Mouse (Mus musculus): ENCODE data around the gene Naaladl2. TPM values are rescaled to one million over a fixed set of nuclear protein-coding genes. Genes with fewer than 3 reads are reported as not detected.
"Not testable (repeated sequence)": the region's sequence is repeated elsewhere in the genome, so short reads cannot be mapped to it uniquely, and the experiment has no call there.

Gene Naaladl2
- polyA plus RNA-seq, 1 experiment from 2014 or later, result 1.0 TPM

GRCm38 (mm10) chr3:24440621-24441020 lies 703.4 kb downstream of the Naaladl2 start:
- no peaks in the 10 kb centered on the region for H3K36me3 ChIP-seq
- H3K4me2 ChIP-seq, result no peak overlapping the region
- WGBS, result 79% methylated on average over 6 of the region's 6 CpGs
- no peak for ATAC-seq (ENCODE audit: low FRiP score)
- no peaks in the 10 kb centered on the region for H3K4me1 ChIP-seq
- no peaks in the 10 kb centered on the region for H3K9me3 ChIP-seq (replicated peaks)
- no peaks in the 10 kb centered on the region for H3K27me3 ChIP-seq (replicated peaks)
- no peak overlapping the region for H3K9ac ChIP-seq (replicated peaks)
- H3K4me3 ChIP-seq (replicated peaks), result no peak overlapping the region
- H3K27ac ChIP-seq (replicated peaks), result no peak overlapping the region

GRCm38 (mm10) chr3:24432761-24433160 lies 711.3 kb downstream of the Naaladl2 start:
- no peaks in the 10 kb centered on the region for H3K4me1 ChIP-seq
- no peak overlapping the region for H3K9ac ChIP-seq (replicated peaks)
- no peak overlapping the region for H3K27ac ChIP-seq (replicated peaks)
- H3K4me3 ChIP-seq (replicated peaks), result no peak overlapping the region
- WGBS, result 91% methylated on average over 3 of the region's 3 CpGs
- no peak for ATAC-seq (ENCODE audit: low FRiP score)
- no peaks in the 10 kb centered on the region for H3K27me3 ChIP-seq (replicated peaks)
- no peaks in the 10 kb centered on the region for H3K36me3 ChIP-seq
- no peak overlapping the region for H3K4me2 ChIP-seq
- no peaks in the 10 kb centered on the region for H3K9me3 ChIP-seq (replicated peaks)

GRCm38 (mm10) chr3:24391737-24392136 lies 752.3 kb downstream of the Naaladl2 start:
- Histone ChIP-seq H3K27me3 (replicated peaks) (no peaks in the 10 kb centered on the region), H3K4me1 (no peaks in the 10 kb centered on the region), H3K4me2 (no peak overlapping the region), H3K36me3 (no peaks in the 10 kb centered on the region), H3K9ac (replicated peaks) (no peak overlapping the region), H3K4me3 (replicated peaks) (no peak overlapping the region), H3K9me3 (replicated peaks) (no peaks in the 10 kb centered on the region), H3K27ac (replicated peaks) (no peak overlapping the region)
- ATAC-seq (ENCODE audit: low FRiP score), result no peak

DNA sequence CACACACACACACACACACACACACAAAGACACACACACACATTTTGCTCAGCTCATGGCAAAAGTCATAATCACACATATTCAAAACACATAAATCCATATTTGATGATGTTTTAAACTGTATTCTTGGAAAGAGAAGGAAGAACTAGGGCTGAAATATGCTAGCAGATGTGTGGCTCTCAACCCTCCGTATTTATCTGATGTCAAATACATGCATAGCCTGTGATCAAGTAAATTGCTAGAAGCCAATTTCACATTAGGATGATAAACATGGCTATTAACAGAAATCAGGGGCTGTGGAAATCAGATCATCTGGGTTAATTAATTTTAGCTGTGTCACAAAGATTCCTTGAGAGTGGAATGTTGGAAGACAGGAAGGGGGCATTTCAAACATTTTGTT lies 752.8 kb downstream of the Naaladl2 start:
- WGBS, result 36% methylated on average over 1 of the region's 1 CpGs
- no peak overlapping the region for H3K27ac ChIP-seq (replicated peaks)
- no peaks in the 10 kb centered on the region for H3K4me1 ChIP-seq
- ATAC-seq (ENCODE audit: low FRiP score), result no peak
- H3K36me3 ChIP-seq, result no peaks in the 10 kb centered on the region
- H3K9me3 ChIP-seq (replicated peaks), result no peaks in the 10 kb centered on the region
- H3K4me3 ChIP-seq (replicated peaks), result no peak overlapping the region
- no peaks in the 10 kb centered on the region for H3K27me3 ChIP-seq (replicated peaks)
- no peak overlapping the region for H3K9ac ChIP-seq (replicated peaks)
- H3K4me2 ChIP-seq, result no peak overlapping the region

DNA sequence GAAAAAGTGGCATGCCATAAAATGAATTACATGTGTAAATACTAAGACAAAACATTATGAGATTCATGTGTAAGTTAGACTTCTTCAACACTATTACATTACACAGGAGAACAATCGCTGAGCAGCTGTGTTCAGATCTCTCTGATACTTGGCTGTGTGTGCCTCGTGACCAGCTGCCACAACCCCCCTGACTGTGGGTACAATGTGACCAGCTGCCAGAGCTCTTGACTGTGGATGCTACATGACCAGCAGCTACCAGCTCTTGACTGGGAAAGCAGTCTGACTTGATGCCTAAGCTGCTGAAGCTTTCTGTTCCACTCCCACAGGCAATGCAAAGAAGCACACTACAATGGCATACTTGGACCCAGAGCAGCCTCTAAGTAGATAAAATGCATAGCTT lies 789.1 kb downstream of the Naaladl2 start:
- Histone ChIP-seq H3K27me3 (replicated peaks) (no peaks in the 10 kb centered on the region), H3K4me3 (replicated peaks) (no peak overlapping the region), H3K36me3 (no peaks in the 10 kb centered on the region), H3K4me1 (no peaks in the 10 kb centered on the region), H3K9me3 (replicated peaks) (no peaks in the 10 kb centered on the region), H3K4me2 (no peak overlapping the region), H3K9ac (replicated peaks) (no peak overlapping the region), H3K27ac (replicated peaks) (no peak overlapping the region)
- 63% methylated on average over 2 of the region's 2 CpGs for WGBS
- ATAC-seq (ENCODE audit: low FRiP score), result no peak

GRCm38 (mm10) chr3:24321489-24322405 lies 822.3 kb downstream of the Naaladl2 start:
- no peaks in the 10 kb centered on the region for H3K27me3 ChIP-seq (replicated peaks)
- WGBS, result 85% methylated on average over 11 of the region's 11 CpGs
- no peak for ATAC-seq (ENCODE audit: low FRiP score)

GRCm38 (mm10) chr3:24314658-24315297 lies 829.3 kb downstream of the Naaladl2 start:
- Histone ChIP-seq H3K9me3 (replicated peaks) (no peaks in the 10 kb centered on the region), H3K4me1 (no peaks in the 10 kb centered on the region), H3K36me3 (no peaks in the 10 kb centered on the region), H3K9ac (replicated peaks) (no peak overlapping the region), H3K4me3 (replicated peaks) (no peak overlapping the region), H3K27me3 (replicated peaks) (no peaks in the 10 kb centered on the region), H3K4me2 (no peak overlapping the region), H3K27ac (replicated peaks) (no peak overlapping the region)
- 71% methylated on average over 4 of the region's 4 CpGs for WGBS
- no peak for ATAC-seq (ENCODE audit: low FRiP score)

More at GRCm38 (mm10) chr3:24321489-24322405, 822.3 kb downstream of the Naaladl2 start:
- Histone ChIP-seq H3K4me2 (no peak overlapping the region), H3K27ac (replicated peaks) (no peak overlapping the region), H3K4me3 (replicated peaks) (no peak overlapping the region), H3K36me3 (no peaks in the 10 kb centered on the region), H3K9ac (replicated peaks) (no peak overlapping the region), H3K9me3 (replicated peaks) (no peaks in the 10 kb centered on the region), H3K4me1 (no peaks in the 10 kb centered on the region)

DNA sequence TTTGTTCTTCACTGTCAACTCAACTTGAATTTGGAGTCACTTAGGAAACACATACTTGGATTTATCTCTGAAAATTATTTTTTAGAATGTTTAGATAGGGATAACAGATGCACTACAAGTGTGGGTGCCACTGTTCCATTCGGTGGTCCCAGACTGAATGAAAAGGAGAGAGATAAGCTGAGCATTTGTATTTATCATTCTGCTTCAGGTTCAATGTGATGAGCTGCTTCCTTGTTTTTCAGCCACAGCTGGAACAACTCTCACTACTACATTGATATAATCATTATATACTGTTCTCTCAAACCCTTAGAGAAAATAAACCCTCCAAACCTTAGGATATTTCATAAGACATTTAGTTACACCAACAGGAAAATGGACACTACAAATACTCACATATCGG lies 918.6 kb downstream of the Naaladl2 start:
- Histone ChIP-seq H3K4me2 (no peak overlapping the region), H3K9me3 (replicated peaks) (no peaks in the 10 kb centered on the region), H3K4me1 (no peaks in the 10 kb centered on the region), H3K4me3 (replicated peaks) (no peak overlapping the region), H3K27ac (replicated peaks) (no peak overlapping the region), H3K27me3 (replicated peaks) (no peaks in the 10 kb centered on the region), H3K36me3 (no peaks in the 10 kb centered on the region), H3K9ac (replicated peaks) (no peak overlapping the region)
- ATAC-seq (ENCODE audit: low FRiP score), result no peak
- WGBS, result 94% methylated on average over 2 of the region's 2 CpGs

DNA sequence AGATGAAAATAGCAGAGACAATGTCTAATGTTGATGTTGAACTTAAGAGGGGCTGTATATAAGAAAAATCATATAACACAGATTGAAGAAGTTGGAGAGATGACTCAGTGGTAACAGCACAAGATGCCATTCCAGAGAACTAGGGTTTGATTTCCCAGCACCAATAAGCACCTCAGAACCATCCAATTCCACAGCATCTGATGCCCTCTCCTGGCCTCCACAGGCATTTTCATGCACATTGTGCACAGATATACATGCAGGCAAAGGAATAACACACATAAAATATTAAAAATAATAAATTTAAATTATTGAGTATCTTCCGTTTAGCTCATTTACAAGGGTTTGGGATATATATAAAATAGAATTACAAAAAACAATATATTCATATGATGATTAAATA lies 926.6 kb downstream of the Naaladl2 start:
- 91% methylated on average over 1 of the region's 1 CpGs for WGBS
- no peak for ATAC-seq (ENCODE audit: low FRiP score)
- Histone ChIP-seq H3K27ac (replicated peaks) (no peak overlapping the region), H3K9ac (replicated peaks) (no peak overlapping the region), H3K4me3 (replicated peaks) (no peak overlapping the region), H3K36me3 (no peaks in the 10 kb centered on the region), H3K27me3 (replicated peaks) (no peaks in the 10 kb centered on the region), H3K9me3 (replicated peaks) (no peaks in the 10 kb centered on the region), H3K4me1 (no peaks in the 10 kb centered on the region), H3K4me2 (no peak overlapping the region)

DNA sequence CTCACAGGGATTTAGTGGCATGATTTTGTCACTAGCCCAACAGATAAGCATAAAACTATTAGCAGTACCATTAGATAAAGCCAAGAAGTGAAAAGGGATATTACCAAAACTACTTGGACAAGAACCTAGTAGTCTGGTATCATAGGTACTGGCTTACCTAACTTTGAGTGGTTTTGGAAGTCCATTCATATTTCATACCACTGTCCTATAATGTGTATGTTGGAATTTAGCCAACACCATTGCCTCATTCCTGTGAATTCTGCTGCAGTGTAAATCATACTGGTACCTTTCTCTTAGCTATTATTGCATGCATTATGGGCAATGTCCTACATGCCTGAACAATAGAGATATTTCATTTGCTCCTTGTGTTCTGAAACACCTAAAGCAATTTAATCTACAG lies 977.5 kb downstream of the Naaladl2 start:
- no peak for ATAC-seq (ENCODE audit: low FRiP score)
- H3K4me1 ChIP-seq, result no peaks in the 10 kb centered on the region
- no peaks in the 10 kb centered on the region for H3K36me3 ChIP-seq
- H3K27me3 ChIP-seq (replicated peaks), result no peaks in the 10 kb centered on the region
- H3K27ac ChIP-seq (replicated peaks), result no peak overlapping the region
- H3K9ac ChIP-seq (replicated peaks), result no peak overlapping the region
- H3K4me2 ChIP-seq, result no peak overlapping the region
- no peak overlapping the region for H3K4me3 ChIP-seq (replicated peaks)
- no peaks in the 10 kb centered on the region for H3K9me3 ChIP-seq (replicated peaks)

DNA sequence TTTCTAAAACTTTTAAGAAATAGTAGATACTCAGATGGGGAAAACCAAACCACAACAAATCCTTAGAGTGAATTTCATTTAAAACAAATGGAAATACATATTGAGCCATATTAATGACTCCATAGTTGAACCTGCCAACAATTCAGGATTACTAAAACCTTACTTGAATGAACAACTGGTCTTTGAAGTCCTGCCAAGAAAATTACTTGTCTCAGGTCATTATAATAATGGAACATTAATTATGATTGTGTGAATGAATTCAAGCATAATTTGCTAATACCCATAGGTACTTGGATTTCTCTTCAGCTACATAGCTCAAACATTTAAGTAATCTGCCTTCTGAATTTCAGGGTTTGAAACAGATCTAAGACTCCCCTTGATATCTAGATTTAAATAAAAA lies 980.1 kb downstream of the Naaladl2 start:
- H3K4me1 ChIP-seq, result no peaks in the 10 kb centered on the region
- ATAC-seq (ENCODE audit: low FRiP score), result no peak

DNA sequence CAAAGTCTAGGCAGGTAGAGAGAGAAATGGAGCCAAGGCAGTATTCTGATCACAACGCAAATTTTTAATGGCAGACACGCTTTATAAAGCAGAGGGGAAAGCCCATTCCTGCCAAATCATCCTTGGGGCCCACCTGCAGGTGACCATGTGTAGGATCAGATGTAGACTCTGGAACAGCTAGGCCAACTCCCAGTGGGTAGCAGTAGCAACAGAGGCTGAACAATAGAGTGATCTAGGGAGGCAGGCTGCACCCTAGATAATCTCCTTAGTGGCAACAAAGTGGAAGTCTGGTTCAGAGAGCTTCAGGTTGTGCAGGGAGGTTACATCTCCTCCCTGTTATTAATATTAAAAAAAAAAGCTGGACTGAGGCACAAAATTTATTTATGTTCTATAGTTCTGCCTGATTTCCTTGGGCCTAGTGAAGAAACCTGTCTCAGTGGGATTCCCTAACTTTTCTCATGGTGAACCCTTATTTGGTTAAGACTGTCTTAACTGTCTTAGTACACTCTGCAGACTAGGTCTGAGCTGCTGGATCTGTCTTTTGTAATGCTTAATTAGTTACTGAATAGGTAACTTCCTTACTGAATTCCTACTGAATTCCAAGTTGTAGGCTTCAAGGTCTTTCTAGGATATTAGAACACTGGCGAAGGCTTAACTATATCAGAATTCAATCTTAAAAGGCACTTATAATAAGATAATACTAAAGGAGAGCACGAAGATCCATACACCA lies 992.8 kb downstream of the Naaladl2 start:
- H3K4me2 ChIP-seq; ATAC-seq (ENCODE audit: low FRiP score): not testable (repeated sequence)
- 80% methylated on average over 4 of the region's 4 CpGs for WGBS

More for the DNA sequence above, 980.1 kb downstream of the Naaladl2 start:
- Histone ChIP-seq H3K27ac (replicated peaks) (no peak overlapping the region), H3K27me3 (replicated peaks) (no peaks in the 10 kb centered on the region), H3K36me3 (no peaks in the 10 kb centered on the region), H3K9me3 (replicated peaks) (no peaks in the 10 kb centered on the region), H3K4me2 (no peak overlapping the region), H3K9ac (replicated peaks) (no peak overlapping the region), H3K4me3 (replicated peaks) (no peak overlapping the region)

More for the DNA sequence above, 992.8 kb downstream of the Naaladl2 start:
- not testable (repeated sequence) for H3K9me3 ChIP-seq (replicated peaks); H3K9ac ChIP-seq (replicated peaks); H3K27me3 ChIP-seq (replicated peaks); H3K36me3 ChIP-seq; H3K4me1 ChIP-seq; H3K4me3 ChIP-seq (replicated peaks); H3K27ac ChIP-seq (replicated peaks)
